Mouse (Mus musculus) neural tube, embryonic 13.5 days (tissue): Measurements from ENCODE around the gene Khdc1a. TPM values are rescaled to one million over a fixed set of nuclear protein-coding genes. Genes with fewer than 3 reads are reported as not detected.
"Not testable (repeated sequence)": the region's sequence is repeated elsewhere in the genome, so short reads cannot be mapped to it uniquely, and the experiment has no call there.

Source experiments
- ATAC-seq: fragments of 200-750 bp; cut with Nextera tagmentation; 2 replicates; pipeline ENCODE4 v1.8.0; 2017; ENCODE audit warnings: low read depth, mild to moderate bottlenecking, moderate TSS enrichment, moderate library complexity
- H3K27ac ChIP-seq: fragments of 300-500 bp; sonication (generic); replicated peaks from 2 replicates; pipeline ENCODE4 v1.5.1; 2015; ENCODE audit warnings: moderate library complexity, mild to moderate bottlenecking, inconsistent platforms
- H3K27me3 ChIP-seq: fragments of 300-500 bp; sonication (generic); 2 replicates; pipeline ENCODE4 v1.6.1; 2015; ENCODE audit warnings: mild to moderate bottlenecking, inconsistent platforms
- H3K36me3 ChIP-seq: fragments of 300-500 bp; sonication (generic); 2 replicates; pipeline ENCODE4 v1.6.1; 2015; ENCODE audit warnings: mild to moderate bottlenecking, inconsistent platforms
- H3K4me1 ChIP-seq: fragments of 300-500 bp; sonication (generic); replicated peaks from 2 replicates; pipeline ENCODE4 v1.6.1; 2015; ENCODE audit warnings: inconsistent platforms
- H3K4me2 ChIP-seq: fragments of 300-500 bp; sonication (generic); 2 replicates; pipeline ENCODE4 v1.6.1; 2015; ENCODE audit warnings: inconsistent platforms, mild to moderate bottlenecking, moderate library complexity
- H3K4me3 ChIP-seq: fragments of 300-500 bp; sonication (generic); 2 replicates; pipeline ENCODE4 v1.5.1; 2015; ENCODE audit warnings: mild to moderate bottlenecking, inconsistent platforms
- H3K9ac ChIP-seq: fragments of 300-500 bp; sonication (generic); 2 replicates; pipeline ENCODE4 v1.6.1; 2015; ENCODE audit warnings: moderate library complexity, mild to moderate bottlenecking, inconsistent platforms
- H3K9me3 ChIP-seq: fragments of 300-500 bp; sonication (generic); 2 replicates; pipeline ENCODE4 v1.6.1; 2016; ENCODE audit warnings: inconsistent platforms
- WGBS: fragments of 180-500 bp; shearing (Covaris S2); methylation state at CpG from one replicate; pipeline ENCODE4 v1.1.7; 2015; 5-methylcytosine and 5-hydroxymethylcytosine counted together
- polyA plus RNA-seq: library from polyadenylated mRNA; unstranded; fragments of >200 nt; fragmentation: Nextera tagmentation; extraction: Ambion mirVana; gene quantifications from 2 replicates; pipeline ENCODE4 v1.2.1, GENCODE M21; 2015

Gene Khdc1a
- polyA plus RNA-seq: not detected in 2 replicates

DNA sequence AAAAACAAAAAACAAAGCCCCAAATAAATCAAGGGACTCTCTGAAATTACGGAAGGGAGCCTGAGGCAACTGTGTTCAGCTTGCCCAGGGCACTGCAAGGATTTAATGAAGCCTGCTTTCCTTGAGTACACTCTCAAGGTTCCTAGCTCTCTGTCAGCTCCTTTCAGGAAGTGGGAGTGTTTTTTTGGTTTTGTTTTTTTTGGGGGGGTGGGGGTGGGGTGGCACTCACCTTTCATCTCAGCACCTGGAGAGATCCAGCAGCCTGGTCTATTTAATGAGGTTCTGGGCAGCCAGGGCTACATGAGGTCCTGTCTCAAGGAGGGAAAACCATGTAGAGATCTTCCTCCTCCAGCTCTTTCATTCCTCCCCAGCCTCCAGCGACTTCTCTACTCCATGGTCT lies at the start of gene Khdc1a:
Khdc1a (plus strand) TSS at position 301 of the 400 bp plus-strand sequence.
- Histone ChIP-seq H3K4me3 (no peak within 1 kb of the TSS), H3K36me3 (no peaks in the 10 kb centered on the region), H3K27ac (no peak within 1 kb of the TSS), H3K9me3 (no peaks in the 10 kb centered on the region), H3K9ac (no peak within 1 kb of the TSS), H3K4me1 (no peaks in the 10 kb centered on the region), H3K4me2 (no peak within 1 kb of the TSS), H3K27me3 (no peaks in the 10 kb centered on the region)
- no peak for ATAC-seq
- WGBS: 78% methylated on average over 2 of the region's 2 CpGs

DNA sequence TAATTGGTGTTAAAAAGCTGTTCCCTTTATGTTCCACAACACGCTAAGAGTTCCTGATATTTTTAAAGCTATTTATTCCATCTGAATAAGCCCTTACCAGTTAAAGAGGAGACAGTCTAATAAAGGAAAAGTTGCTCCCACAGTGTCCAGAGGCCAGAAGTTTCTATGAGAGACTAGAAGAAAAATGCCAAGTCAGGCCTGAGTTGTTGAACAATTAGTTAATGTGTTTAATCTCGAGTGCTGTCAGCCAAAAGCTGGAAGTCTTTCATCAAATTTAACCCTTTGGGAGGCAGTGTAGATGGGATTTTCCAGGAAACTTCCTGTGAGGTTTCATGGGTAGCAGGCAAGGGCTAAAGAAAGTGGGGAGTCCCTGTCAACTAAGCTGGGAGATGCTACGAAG lies 49.6 kb upstream of the Khdc1a start:
- no peak for ATAC-seq
- H3K27ac ChIP-seq: no peak overlapping the region
- no peak overlapping the region for H3K4me2 ChIP-seq
- no peaks in the 10 kb centered on the region for H3K9me3 ChIP-seq
- no peaks in the 10 kb centered on the region for H3K36me3 ChIP-seq
- 71% methylated on average over 3 of the region's 3 CpGs for whole genome bisulfite sequencing
- H3K9ac ChIP-seq: no peak overlapping the region
- no peaks in the 10 kb centered on the region for H3K27me3 ChIP-seq
- H3K4me3 ChIP-seq: no peak overlapping the region
- no peaks in the 10 kb centered on the region for H3K4me1 ChIP-seq

DNA sequence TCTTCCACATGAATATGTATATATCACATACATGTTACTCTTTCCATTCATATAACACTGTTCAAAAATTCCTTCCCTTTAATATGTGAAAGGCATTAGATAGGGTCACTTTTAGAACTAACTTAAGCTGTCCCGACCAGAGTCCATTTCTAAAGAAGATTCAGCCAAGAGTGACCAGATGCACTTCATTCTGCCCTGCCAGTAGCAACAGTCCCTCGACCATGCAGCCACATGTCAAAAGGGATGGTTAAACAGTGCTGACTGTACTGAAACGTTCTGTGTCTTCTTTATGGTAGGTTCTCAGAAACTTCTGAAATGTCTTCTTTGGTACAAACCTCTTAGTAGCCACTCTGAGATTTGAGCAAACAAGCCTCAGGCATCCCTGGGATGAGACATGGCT lies 47.8 kb upstream of the Khdc1a start:
- H3K9me3 ChIP-seq: no peaks in the 10 kb centered on the region
- no peaks in the 10 kb centered on the region for H3K36me3 ChIP-seq
- no peak overlapping the region for H3K9ac ChIP-seq
- WGBS: 79% methylated on average over 3 of the region's 3 CpGs
- H3K4me2 ChIP-seq: no peak overlapping the region
- no peaks in the 10 kb centered on the region for H3K27me3 ChIP-seq
- no peak overlapping the region for H3K4me3 ChIP-seq
- H3K27ac ChIP-seq: no peak overlapping the region
- no peak for ATAC-seq
- no peaks in the 10 kb centered on the region for H3K4me1 ChIP-seq

DNA sequence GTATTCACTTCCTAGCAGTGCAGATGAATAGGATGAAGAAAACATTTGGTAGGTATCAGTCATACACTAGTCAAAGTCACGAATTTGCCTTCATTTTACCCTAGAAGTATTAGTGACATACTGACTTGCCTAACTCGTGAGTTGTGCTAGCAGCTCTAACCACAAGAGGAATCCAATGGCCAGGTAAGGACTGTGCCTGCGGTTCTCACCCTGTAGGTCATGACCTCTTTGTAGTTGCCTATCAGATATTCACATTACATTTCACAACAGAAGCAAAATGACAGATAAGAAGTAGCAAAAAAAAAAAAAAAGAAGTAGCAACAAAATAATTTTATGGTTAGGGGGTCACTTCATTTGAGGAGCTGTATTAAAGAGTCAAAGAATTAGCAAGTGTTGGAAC lies 45.3 kb upstream of the Khdc1a start:
- Histone ChIP-seq H3K9me3 (no peaks in the 10 kb centered on the region), H3K4me3 (no peak overlapping the region), H3K4me1 (no peaks in the 10 kb centered on the region), H3K9ac (no peak overlapping the region), H3K36me3 (no peaks in the 10 kb centered on the region), H3K27ac (no peak overlapping the region), H3K4me2 (no peak overlapping the region), H3K27me3 (no peaks in the 10 kb centered on the region)
- no peak for ATAC-seq
- 78% methylated on average over 3 of the region's 3 CpGs for WGBS

DNA sequence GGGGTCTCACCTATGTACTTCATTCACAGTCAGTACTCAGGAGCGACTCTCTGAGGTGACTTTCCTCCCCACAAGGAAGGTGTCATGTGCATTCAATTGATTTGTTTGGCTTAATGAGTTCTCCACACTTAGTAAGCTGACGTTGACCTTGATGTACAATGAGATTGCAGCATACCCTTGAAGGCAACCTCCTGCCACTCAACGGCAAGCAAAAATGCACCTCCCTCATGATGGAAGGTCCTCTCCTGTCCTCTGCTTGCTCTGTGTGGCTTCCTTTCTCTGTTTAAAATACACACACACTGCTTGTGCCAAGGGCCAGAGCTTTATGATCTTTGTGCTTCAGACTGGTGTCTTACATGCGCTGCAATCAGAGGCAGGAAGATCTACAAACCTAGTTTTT lies 44.8 kb upstream of the Khdc1a start:
- Histone ChIP-seq H3K9ac (no peak overlapping the region), H3K27ac (no peak overlapping the region), H3K4me2 (no peak overlapping the region), H3K4me1 (no peaks in the 10 kb centered on the region), H3K36me3 (no peaks in the 10 kb centered on the region), H3K4me3 (no peak overlapping the region), H3K9me3 (no peaks in the 10 kb centered on the region), H3K27me3 (no peaks in the 10 kb centered on the region)
- ATAC-seq: no peak
- WGBS: 89% methylated on average over 4 of the region's 4 CpGs

DNA sequence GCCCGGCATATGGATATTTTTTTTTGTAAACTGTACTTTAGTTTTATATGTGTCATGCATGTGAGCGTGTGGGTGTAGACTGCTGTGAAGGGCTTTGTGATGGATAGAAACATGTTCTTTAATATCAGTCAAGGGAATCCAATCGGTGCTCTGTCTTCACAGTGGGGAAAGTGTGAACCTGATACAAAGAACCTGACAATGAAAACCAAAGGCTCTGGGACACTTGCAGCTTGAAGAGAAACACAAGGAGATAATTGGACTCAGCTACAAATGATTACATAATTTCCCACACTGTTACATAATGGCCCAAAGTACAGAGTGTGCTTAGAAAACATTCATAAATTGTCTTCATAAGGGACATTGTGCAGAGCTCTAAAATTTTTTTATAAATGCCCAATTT lies 44.0 kb upstream of the Khdc1a start:
- no peaks in the 10 kb centered on the region for H3K9me3 ChIP-seq
- no peak overlapping the region for H3K27ac ChIP-seq
- H3K36me3 ChIP-seq: no peaks in the 10 kb centered on the region
- H3K27me3 ChIP-seq: no peaks in the 10 kb centered on the region
- no peak overlapping the region for H3K9ac ChIP-seq
- 91% methylated on average over 3 of the region's 3 CpGs for WGBS
- H3K4me3 ChIP-seq: no peak overlapping the region
- no peak for ATAC-seq
- H3K4me2 ChIP-seq: no peak overlapping the region
- no peaks in the 10 kb centered on the region for H3K4me1 ChIP-seq

DNA sequence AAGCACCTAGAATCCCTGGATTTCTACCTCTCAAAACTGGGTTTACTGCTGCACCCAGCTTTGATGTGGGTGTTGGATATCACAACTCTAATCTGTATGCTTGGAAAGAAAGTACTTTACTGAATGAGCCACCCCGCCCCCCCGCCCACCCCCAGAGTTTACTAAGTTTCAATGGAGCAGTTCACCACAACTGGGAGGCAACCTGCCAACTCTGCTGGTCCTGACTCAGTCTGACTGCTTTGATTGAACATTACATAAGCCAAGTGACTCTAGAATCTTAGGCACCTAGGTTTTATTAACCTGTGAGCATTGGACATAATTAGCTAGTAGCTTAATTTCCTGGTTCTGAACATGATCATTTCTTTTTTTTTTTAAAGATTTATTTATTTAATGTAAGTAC lies 35.1 kb upstream of the Khdc1a start:
- H3K4me3 ChIP-seq: no peak overlapping the region
- H3K4me2 ChIP-seq: no peak overlapping the region
- ATAC-seq: no peak
- H3K36me3 ChIP-seq: no peaks in the 10 kb centered on the region
- H3K4me1 ChIP-seq: no peaks in the 10 kb centered on the region
- H3K27me3 ChIP-seq: no peaks in the 10 kb centered on the region
- H3K27ac ChIP-seq: no peak overlapping the region
- WGBS: 93% methylated on average over 2 of the region's 2 CpGs
- H3K9ac ChIP-seq: no peak overlapping the region
- H3K9me3 ChIP-seq: no peaks in the 10 kb centered on the region

DNA sequence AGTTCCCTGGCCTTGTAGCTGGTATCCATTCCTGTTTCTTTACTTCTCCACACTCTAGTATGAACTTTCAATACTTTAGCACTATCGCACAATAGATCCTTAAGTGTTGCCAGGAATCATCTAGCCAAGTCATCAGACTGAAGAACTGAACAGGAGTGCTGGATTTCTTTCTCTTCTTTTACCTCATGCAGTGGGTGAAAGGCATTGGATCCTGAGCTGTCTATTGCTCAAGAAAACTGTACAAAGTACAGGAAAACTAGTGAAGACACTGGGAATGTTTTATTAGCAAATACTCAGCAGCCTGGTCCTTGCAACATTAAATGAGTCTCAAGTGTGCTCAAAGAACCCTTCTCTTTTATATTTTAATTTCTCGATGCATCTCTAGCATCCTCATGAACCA lies 33.7 kb upstream of the Khdc1a start:
- no peak for ATAC-seq

DNA sequence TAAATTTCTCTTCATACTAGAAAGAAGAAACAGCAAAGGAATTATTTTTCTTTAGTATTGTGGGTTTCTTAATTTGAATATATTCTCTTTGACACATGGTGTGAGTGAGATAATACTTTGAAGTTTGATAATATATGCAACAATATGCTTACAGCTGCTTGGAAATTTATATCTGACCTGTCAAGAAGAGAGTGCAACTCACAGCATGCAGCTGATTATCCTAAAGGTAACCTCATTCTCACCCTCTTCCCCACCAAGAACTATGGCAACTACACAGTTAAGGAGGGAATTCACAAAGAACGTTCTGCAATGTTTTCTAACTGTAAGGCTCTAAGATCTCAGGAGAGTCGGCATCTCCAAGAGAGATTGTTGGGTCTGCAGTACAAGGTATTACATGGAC lies 33.1 kb upstream of the Khdc1a start:
- Histone ChIP-seq H3K36me3 (no peaks in the 10 kb centered on the region), H3K27me3 (no peaks in the 10 kb centered on the region), H3K4me1 (no peaks in the 10 kb centered on the region), H3K9ac (no peak overlapping the region), H3K27ac (no peak overlapping the region), H3K4me2 (no peak overlapping the region), H3K9me3 (no peaks in the 10 kb centered on the region), H3K4me3 (no peak overlapping the region)
- no peak for ATAC-seq
- WGBS: 81% methylated on average over 2 of the region's 2 CpGs

More for the DNA sequence above, 33.7 kb upstream of the Khdc1a start:
- Histone ChIP-seq H3K9me3 (no peaks in the 10 kb centered on the region), H3K9ac (no peak overlapping the region), H3K27ac (no peak overlapping the region), H3K4me3 (no peak overlapping the region), H3K36me3 (no peaks in the 10 kb centered on the region), H3K4me2 (no peak overlapping the region), H3K27me3 (no peaks in the 10 kb centered on the region), H3K4me1 (no peaks in the 10 kb centered on the region)
- 89% methylated on average over 2 of the region's 2 CpGs for WGBS

DNA sequence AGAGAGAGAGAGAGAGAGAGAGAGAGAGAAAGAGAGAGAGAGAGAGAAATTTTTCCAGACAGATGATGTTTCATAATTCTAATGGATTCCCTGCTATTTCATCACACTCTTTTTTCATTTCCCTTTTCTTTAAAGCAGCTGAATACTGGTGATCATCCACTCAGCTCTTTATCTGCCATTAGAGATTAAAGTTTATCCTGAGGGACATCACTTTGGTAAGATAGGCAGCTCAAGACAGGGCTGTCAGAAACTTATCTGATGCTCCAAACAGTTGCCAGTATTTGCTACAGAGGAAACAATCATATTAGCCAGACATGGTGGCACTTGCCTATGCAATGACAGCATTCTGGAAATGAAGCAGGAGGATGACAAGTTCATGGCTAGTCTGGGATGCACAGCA lies 31.2 kb upstream of the Khdc1a start:
- H3K9me3 ChIP-seq: no peaks in the 10 kb centered on the region

DNA sequence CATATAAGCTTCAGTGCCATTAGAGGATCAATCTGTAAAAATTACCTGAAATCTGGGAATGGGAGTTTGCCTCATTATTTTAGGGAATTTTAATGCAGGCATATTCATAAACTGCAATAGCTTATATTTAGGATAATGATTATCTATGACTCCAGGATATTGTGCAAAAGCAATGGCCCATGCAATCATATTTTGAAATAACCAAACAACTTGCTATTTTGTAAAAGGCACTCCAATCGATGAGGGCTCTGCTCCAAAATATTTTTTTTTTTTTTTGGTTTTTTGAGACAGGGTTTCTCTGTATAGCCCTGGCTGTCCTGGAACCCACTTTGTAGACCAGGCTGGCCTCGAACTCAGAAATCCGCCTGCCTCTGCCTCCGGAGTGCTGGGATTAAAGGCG lies 29.2 kb upstream of the Khdc1a start:
- not testable (repeated sequence) for H3K27ac ChIP-seq, H3K4me2 ChIP-seq, H3K9me3 ChIP-seq, H3K27me3 ChIP-seq, H3K4me3 ChIP-seq, ATAC-seq, H3K36me3 ChIP-seq, H3K4me1 ChIP-seq, H3K9ac ChIP-seq
- 93% methylated on average over 5 of the region's 5 CpGs for WGBS

More for the DNA sequence above, 31.2 kb upstream of the Khdc1a start:
- Histone ChIP-seq H3K27me3 (no peaks in the 10 kb centered on the region), H3K4me1 (no peaks in the 10 kb centered on the region), H3K4me3 (no peak overlapping the region), H3K36me3 (no peaks in the 10 kb centered on the region), H3K4me2 (no peak overlapping the region), H3K27ac (no peak overlapping the region), H3K9ac (no peak overlapping the region)
- no peak for ATAC-seq

DNA sequence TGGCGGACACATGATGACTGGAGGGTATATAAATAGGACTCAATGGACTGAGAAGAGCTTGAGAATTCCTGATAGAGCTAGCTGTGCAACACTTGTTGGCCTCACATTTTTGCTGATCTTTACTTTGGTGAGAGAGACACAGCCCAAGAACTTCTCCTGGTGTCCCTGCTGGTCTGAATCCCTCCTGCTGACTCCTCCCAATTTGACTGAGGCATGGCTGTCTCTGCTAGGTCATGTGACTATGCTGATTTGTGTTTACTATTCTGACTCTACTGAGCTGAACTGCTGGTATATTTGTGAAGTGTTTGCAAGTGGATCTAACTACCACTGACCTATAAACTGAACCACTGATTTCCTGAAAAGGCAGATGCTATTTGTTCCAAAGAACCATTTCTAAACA lies 27.8 kb upstream of the Khdc1a start:
- Histone ChIP-seq H3K27me3 (no peaks in the 10 kb centered on the region), H3K9ac (no peak overlapping the region), H3K9me3 (no peaks in the 10 kb centered on the region), H3K36me3 (no peaks in the 10 kb centered on the region), H3K4me2 (no peak overlapping the region), H3K27ac (no peak overlapping the region), H3K4me1 (no peaks in the 10 kb centered on the region; the same call in 1 of the 2 replicates), H3K4me3 (no peak overlapping the region)
- no peak for ATAC-seq
- WGBS: 89% methylated on average over 1 of the region's 1 CpGs

DNA sequence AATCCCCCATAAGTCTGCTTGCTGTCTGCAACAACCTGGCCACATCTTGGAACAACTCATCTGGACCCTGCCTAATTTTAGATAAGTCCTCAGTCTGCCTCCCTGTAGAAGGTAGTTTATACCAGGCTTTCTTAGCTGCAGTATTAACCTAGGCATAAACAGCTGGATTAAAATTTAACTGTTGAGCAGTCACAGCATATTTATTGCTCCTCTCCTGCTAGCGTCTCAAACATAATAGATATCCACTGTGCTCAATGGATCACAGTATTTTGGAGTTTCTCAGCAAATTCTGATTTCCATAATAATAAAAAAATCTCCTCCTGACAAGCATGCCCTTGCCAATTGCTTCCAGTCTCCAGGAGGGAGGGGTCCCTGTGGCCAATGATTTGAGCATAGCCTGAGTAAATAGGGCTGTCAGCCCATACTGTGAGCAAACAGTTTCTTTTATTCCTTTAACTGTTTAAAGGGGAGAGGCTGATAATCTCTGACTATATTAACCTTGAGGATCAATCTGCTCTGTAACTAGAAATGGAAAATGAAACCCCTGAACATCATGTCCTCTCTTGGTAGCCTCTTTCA lies 25.4 kb upstream of the Khdc1a start:
- ATAC-seq: no peak
- Histone ChIP-seq H3K36me3 (no peaks in the 10 kb centered on the region), H3K4me3 (no peak overlapping the region), H3K27ac (no peak overlapping the region), H3K4me2 (no peak overlapping the region), H3K4me1 (no peaks in the 10 kb centered on the region; the same call in 1 of the 2 replicates), H3K9me3 (no peaks in the 10 kb centered on the region), H3K27me3 (no peaks in the 10 kb centered on the region), H3K9ac (no peak overlapping the region)
- WGBS: 36% methylated on average over 1 of the region's 1 CpGs
